Mouse (Mus musculus): ENCODE results near the gene Nxph3.

The Nxph3 gene

GRCm38 (mm10) chr11:95514298-95514861, at the start of gene Nxph3:
Nxph3 (minus strand) TSS chr11:95514570.
- peak; percentile 74 for DNase-seq (ENCODE audit: low read depth, low spot score)

GRCm38 (mm10) chr11:95563849-95564248, 49.5 kb upstream of the Nxph3 start:
- peak; percentile 64 for DNase-seq (ENCODE audit: low read depth, low spot score)

GRCm38 (mm10) chr11:95560773-95561172, 46.4 kb upstream of the Nxph3 start:
- no peak for DNase-seq (ENCODE audit: low read depth, low spot score)

- DNase-seq (ENCODE audit: low read depth, low spot score) = no peak
These were observed 45.4 kb upstream of the Nxph3 start for GRCm38 (mm10) chr11:95559761-95560160.

- no peak for DNase-seq (ENCODE audit: low read depth, low spot score)
These were observed 43.3 kb upstream of the Nxph3 start for GRCm38 (mm10) chr11:95557719-95558118.

- peak; percentile 75 for DNase-seq (ENCODE audit: low read depth, low spot score)
These were observed 42.7 kb upstream of the Nxph3 start for GRCm38 (mm10) chr11:95557032-95557431.

GRCm38 (mm10) chr11:95555279-95555678, 40.9 kb upstream of the Nxph3 start:
- DNase-seq (ENCODE audit: low read depth, low spot score) = no peak

GRCm38 (mm10) chr11:95550301-95551021, 36.1 kb upstream of the Nxph3 start:
- no peak for DNase-seq (ENCODE audit: low read depth, low spot score)

GRCm38 (mm10) chr11:95546021-95546782, 31.8 kb upstream of the Nxph3 start:
- DNase-seq (ENCODE audit: low read depth, low spot score) = peak; percentile 76

- DNase-seq (ENCODE audit: low read depth, low spot score) = peak; percentile 97
These were observed 30.4 kb upstream of the Nxph3 start for GRCm38 (mm10) chr11:95544546-95545327.

GRCm38 (mm10) chr11:95540637-95541385, 26.4 kb upstream of the Nxph3 start:
- peak; percentile 74 for DNase-seq (ENCODE audit: low read depth, low spot score)

- no peak for DNase-seq (ENCODE audit: low read depth, low spot score)
These were observed 24.2 kb upstream of the Nxph3 start for GRCm38 (mm10) chr11:95538378-95539104.

- DNase-seq (ENCODE audit: low read depth, low spot score) = peak; percentile 82
These were observed 19.3 kb upstream of the Nxph3 start for GRCm38 (mm10) chr11:95533484-95534160.

GRCm38 (mm10) chr11:95532353-95533072, 18.1 kb upstream of the Nxph3 start:
- peak; percentile 90 for DNase-seq (ENCODE audit: low read depth, low spot score)

- peak; percentile 47 for DNase-seq (ENCODE audit: low read depth, low spot score)
These were observed 13.9 kb upstream of the Nxph3 start for GRCm38 (mm10) chr11:95528231-95528630.

GRCm38 (mm10) chr11:95527307-95527706, 12.9 kb upstream of the Nxph3 start:
- no peak for DNase-seq (ENCODE audit: low read depth, low spot score)

- peak; percentile 86 for DNase-seq (ENCODE audit: low read depth, low spot score)
These were observed 7.2 kb upstream of the Nxph3 start for GRCm38 (mm10) chr11:95521563-95521962.

GRCm38 (mm10) chr11:95520456-95521072, 6.2 kb upstream of the Nxph3 start:
- peak; percentile 94 for DNase-seq (ENCODE audit: low read depth, low spot score)

GRCm38 (mm10) chr11:95519996-95520395, 5.6 kb upstream of the Nxph3 start:
- peak; percentile 62 for DNase-seq (ENCODE audit: low read depth, low spot score)
